Mouse (Mus musculus) MEL (cell line): Measurements from ENCODE around the gene Gm10720. TPM values are rescaled to one million over a fixed set of nuclear protein-coding genes. Genes with fewer than 3 reads are reported as not detected.
A peak's percentile ranks its signal among the peaks of the same experiment; 100 is the strongest.
"Not testable (repeated sequence)": the region's sequence is repeated elsewhere in the genome, so short reads cannot be mapped to it uniquely, and the experiment has no call there.

Source experiments
- DNase-seq: peaks from one replicate; pipeline ENCODE4 v3.0.0; 2011; ENCODE audit warnings: low read depth, low spot score
- H3K27ac ChIP-seq: 2 replicates; pipeline ENCODE4 v1.5.1; 2012; ENCODE audit warnings: low read depth, mild to moderate bottlenecking, control low read depth, low read length, moderate library complexity; ENCODE audit not compliant: control insufficient read depth
- H3K27me3 ChIP-seq, 2 experiments: fragments of 150-350 bp in 1 of 2; sonication (generic) in 1 of 2; 2 replicates each; pipeline ENCODE4 v1.6.1; 2012; ENCODE audit warnings: low read length in 2 of 2, mild to moderate bottlenecking in 2 of 2, improper control_type of control experiment in 1 of 2, moderate library complexity in 1 of 2; ENCODE audit not compliant: insufficient read depth in 2 of 2, control insufficient read depth in 1 of 2
- H3K36me3 ChIP-seq, 2 experiments: 2 replicates each; pipeline ENCODE4 v1.6.1; 2012 to 2014; ENCODE audit warnings: low read length in 2 of 2, improper control_type of control experiment in 1 of 2, inconsistent platforms in 1 of 2, mild to moderate bottlenecking in 1 of 2; ENCODE audit not compliant: insufficient read depth in 2 of 2, control insufficient read depth in 1 of 2
- H3K4me1 ChIP-seq, 2 experiments: fragments of 150-350 bp in 1 of 2; sonication (generic) in 1 of 2; 2 replicates each; pipeline ENCODE4 v1.6.1; 2012; ENCODE audit warnings: low read length in 2 of 2, improper control_type of control experiment in 1 of 2, mild to moderate bottlenecking in 1 of 2; ENCODE audit not compliant: insufficient read depth in 2 of 2, control insufficient read depth in 1 of 2
- H3K4me3 ChIP-seq, 2 experiments: fragments of 150-350 bp in 1 of 2; sonication (generic) in 1 of 2; 2 replicates each; pipeline ENCODE4 v1.5.1; 2012; ENCODE audit warnings: low read depth in 2 of 2, low read length in 2 of 2, mild to moderate bottlenecking in 2 of 2, moderate library complexity in 2 of 2, control low read depth in 1 of 2, improper control_type of control experiment in 1 of 2; ENCODE audit not compliant: control insufficient read depth in 1 of 2, insufficient read depth in 1 of 2
- H3K79me2 ChIP-seq: 2 replicates; pipeline ENCODE4 v1.6.1; 2012; ENCODE audit warnings: mild to moderate bottlenecking, low read length, moderate library complexity; ENCODE audit not compliant: control insufficient read depth, poor library complexity, insufficient read depth
- H3K9ac ChIP-seq: 2 replicates; pipeline ENCODE4 v1.6.1; 2012; ENCODE audit warnings: low read depth, mild to moderate bottlenecking, control low read depth, low read length, moderate library complexity; ENCODE audit not compliant: control insufficient read depth, poor library complexity, severe bottlenecking
- H3K9me3 ChIP-seq: fragments of 150-350 bp; sonication (generic); replicated peaks from 2 replicates; pipeline ENCODE4 v1.6.1; 2012; ENCODE audit warnings: mild to moderate bottlenecking, low read length, improper control_type of control experiment, moderate library complexity; ENCODE audit not compliant: insufficient read depth
- CTCF ChIP-seq, 3 experiments: IDR thresholded peaks in 2 of 3; conservative IDR thresholded peaks in 1 of 3; 2 replicates each; pipeline ENCODE4 v1.5.1; 2011 to 2012; ENCODE audit warnings: low read length in 3 of 3, low read depth in 2 of 3, mild to moderate bottlenecking in 2 of 3, improper control_type of control experiment in 1 of 3, inconsistent platforms in 1 of 3, mixed read lengths in 1 of 3, moderate library complexity in 1 of 3; ENCODE audit not compliant: control insufficient read depth in 1 of 3, insufficient read depth in 1 of 3, poor library complexity in 1 of 3, severe bottlenecking in 1 of 3
- polyA plus RNA-seq, 2 experiments: library from polyadenylated mRNA; stranded (reverse) in 1 of 2; unstranded in 1 of 2; fragments of >175 nt in 1 of 2; fragments of >200 nt in 1 of 2; gene quantifications; 2 replicates each; pipeline versions ENCODE4 v1.2.1 to v1.2.4; 2012; ENCODE audit warnings: low replicate concordance in 2 of 2, low read depth in 1 of 2; ENCODE audit not compliant: insufficient read length in 2 of 2, insufficient read depth in 1 of 2, missing spikeins in 1 of 2
- total RNA-seq: library from RNA; depleted of rRNA; stranded (reverse); fragments of 300-350 nt; gene quantifications from 2 replicates; pipeline ENCODE4 v1.2.3, GENCODE M21; 2012

Gene Gm10720
- total and polyA plus RNA-seq, 3 experiments, result not detected

GRCm38 (mm10) chr9:3026136-3026535 is 10.7 kb downstream of the Gm10720 start:
- DNase-seq, H3K4me1 ChIP-seq, H3K79me2 ChIP-seq, H3K9me3 ChIP-seq, H3K27ac ChIP-seq, H3K27me3 ChIP-seq, H3K36me3 ChIP-seq, H3K9ac ChIP-seq, H3K4me3 ChIP-seq: not testable (repeated sequence)

- H3K79me2 ChIP-seq, H3K9me3 ChIP-seq, DNase-seq, H3K4me1 ChIP-seq, H3K27me3 ChIP-seq, H3K27ac ChIP-seq, H3K9ac ChIP-seq, H3K4me3 ChIP-seq, H3K36me3 ChIP-seq: not testable (repeated sequence)
Measured at GRCm38 (mm10) chr9:3026741-3027140, 11.3 kb downstream of the Gm10720 start.

GRCm38 (mm10) chr9:3027200-3027599 is 11.7 kb downstream of the Gm10720 start:
- peak; percentile 82 for DNase-seq
- not testable (repeated sequence) for H3K4me1 ChIP-seq, H3K4me3 ChIP-seq, H3K36me3 ChIP-seq, H3K79me2 ChIP-seq, H3K27me3 ChIP-seq
- TF ChIP-seq CTCF (IDR thresholded peaks at IDR 0.05 in 2 of 3, conservative IDR thresholded peaks at IDR 0.05 in 1 of 3; ENCODE audit: control insufficient read depth in 1 of 3, insufficient read depth in 1 of 3, low read depth in 2 of 3, low read length in 3 of 3, poor library complexity in 1 of 3, severe bottlenecking in 1 of 3), result 0 out of 6 replicates have a peak, but pooled peaks of 1 of the 3 experiments have one; percentile 10
- TF ChIP-seq, all 39 proteins: peak for 1; not testable (repeated sequence) for 38
- not testable (repeated sequence) for H3K27ac ChIP-seq, H3K9ac ChIP-seq, H3K9me3 ChIP-seq

GRCm38 (mm10) chr9:3029276-3030000 is 14.0 kb downstream of the Gm10720 start:
- H3K4me1 ChIP-seq, H3K4me3 ChIP-seq, H3K36me3 ChIP-seq, H3K9me3 ChIP-seq, H3K27ac ChIP-seq, H3K27me3 ChIP-seq, H3K79me2 ChIP-seq, H3K9ac ChIP-seq, DNase-seq: not testable (repeated sequence)

- not testable (repeated sequence) for H3K9ac ChIP-seq, H3K36me3 ChIP-seq, H3K27ac ChIP-seq, H3K27me3 ChIP-seq, H3K4me1 ChIP-seq, H3K9me3 ChIP-seq, H3K4me3 ChIP-seq, H3K79me2 ChIP-seq
- DNase-seq, result peak; percentile 96
Measured at GRCm38 (mm10) chr9:3030677-3031318, 15.3 kb downstream of the Gm10720 start.

GRCm38 (mm10) chr9:3034299-3034698 is 18.8 kb downstream of the Gm10720 start, which contains the start of gene Gm17535:
Gene Gm17535 (plus strand): TSS chr9:3034599.
- not testable (repeated sequence) for H3K4me1 ChIP-seq, H3K9ac ChIP-seq, H3K79me2 ChIP-seq, DNase-seq, H3K36me3 ChIP-seq, H3K4me3 ChIP-seq, H3K27ac ChIP-seq, H3K9me3 ChIP-seq, H3K27me3 ChIP-seq

- not testable (repeated sequence) for H3K27me3 ChIP-seq, H3K79me2 ChIP-seq, H3K4me1 ChIP-seq, H3K4me3 ChIP-seq, H3K9ac ChIP-seq, H3K27ac ChIP-seq, H3K9me3 ChIP-seq, DNase-seq, H3K36me3 ChIP-seq
Measured at GRCm38 (mm10) chr9:3036577-3036976, 21.1 kb downstream of the Gm10720 start, which contains the start of gene Gm10715. Gene Gm10715 (plus strand): TSS chr9:3036877.
